Mouse (Mus musculus) adrenal gland, postnatal 25 days (tissue): ENCODE data around the gene Emc7. TPM values are rescaled to one million over a fixed set of nuclear protein-coding genes. Genes with fewer than 3 reads are reported as not detected.

Experiments
- DNase-seq: peaks from one replicate; pipeline ENCODE4 v3.0.0; 2021; ENCODE audit warnings: mixed read lengths
- total RNA-seq: library from RNA; stranded (reverse); gene quantifications from 2 replicates; pipeline ENCODE4 v1.2.3, GENCODE M21; 2021

Gene Emc7
- total RNA-seq, 1 experiment from 2014 or later, result 30.8 TPM

DNA sequence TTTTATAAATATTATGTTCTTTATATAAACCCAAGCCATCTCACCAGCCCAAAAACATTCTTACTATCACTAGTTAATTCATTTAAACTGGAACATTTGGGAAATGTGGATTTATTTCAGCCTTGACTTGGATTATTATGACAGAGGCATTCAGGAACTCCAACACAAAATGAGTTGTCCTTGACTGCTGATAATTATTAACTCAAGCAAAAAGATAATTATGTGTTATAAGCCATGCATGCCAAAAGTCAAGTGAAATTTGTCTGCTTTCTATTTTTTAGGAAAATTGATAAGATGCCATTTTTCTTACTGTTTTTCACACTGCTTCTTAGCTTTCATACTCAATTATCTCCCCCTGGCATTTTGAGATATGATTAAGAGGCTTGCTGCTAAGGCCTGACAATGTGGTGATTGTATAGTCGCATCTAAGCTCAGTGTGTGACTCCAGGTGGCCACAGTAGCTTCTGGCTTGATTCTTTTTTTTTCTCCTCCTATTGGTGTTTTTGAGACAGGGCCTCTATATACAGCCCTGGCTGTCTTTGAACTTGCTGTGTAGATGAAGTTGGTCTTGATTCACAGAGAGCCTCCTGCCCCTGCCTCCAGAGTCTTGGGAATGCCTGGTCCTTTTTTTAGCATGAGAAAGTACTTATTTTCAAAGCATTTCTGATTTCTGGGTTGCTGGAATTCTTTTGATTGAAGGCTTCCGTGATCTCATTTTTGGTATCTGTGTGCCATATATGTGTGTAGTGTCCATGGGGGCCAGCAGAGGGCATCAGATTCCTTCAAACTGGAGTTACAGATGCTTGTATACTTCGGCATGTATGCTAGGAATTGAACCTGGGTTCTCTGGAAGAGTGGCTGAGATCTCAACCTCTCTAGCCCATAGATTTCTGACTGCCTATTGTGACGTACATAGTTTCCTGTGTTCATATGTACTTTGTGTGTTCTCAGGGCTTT is 66.0 kb downstream of the Emc7 start:
- DNase-seq, result no peak

Other genes with a start within 250 kb of the Emc7 start
- 6.0 and 10.4 TPM in 2 replicates for gene Lpcat4, start 215.5 kb upstream of the Emc7 start, total RNA-seq
- not detected in 2 replicates for gene Nutm1, start 195.7 kb upstream of the Emc7 start, total RNA-seq
- gene Nop10, start 193.1 kb upstream of the Emc7 start, total RNA-seq, result 134 and 135 TPM in 2 replicates
- 43.4 and 52.9 TPM in 2 replicates for gene Slc12a6, start 189.2 kb upstream of the Emc7 start, total RNA-seq
- gene Gm21985, start 188.7 kb upstream of the Emc7 start, total RNA-seq, result not detected in 2 replicates
- 89.3 and 92.2 TPM in 2 replicates for gene Emc4, start 87.0 kb upstream of the Emc7 start, total RNA-seq
- gene Katnbl1, start 75.8 kb upstream of the Emc7 start, total RNA-seq, result 10.8 and 12.0 TPM in 2 replicates
- not detected in 2 replicates for gene Chrm5, start 25.8 kb downstream of the Emc7 start, total RNA-seq
- gene Aven, start 38.0 kb downstream of the Emc7 start, total RNA-seq, result 19.2 and 21.4 TPM in 2 replicates